Mouse (Mus musculus) megakaryocyte, embryonic 14.5 days (primary cell): Measurements from ENCODE around the gene Cse1l.

Experiments
- FLI1 ChIP-seq: IDR thresholded peaks from 2 replicates; pipeline ENCODE4 v1.6.1; 2012; ENCODE audit warnings: low read length, inconsistent platforms, mixed read lengths
- GATA1 ChIP-seq: IDR thresholded peaks from 3 replicates; pipeline ENCODE4 v1.6.1; 2012; ENCODE audit warnings: mixed read lengths, low read length, inconsistent platforms, borderline replicate concordance

DNA sequence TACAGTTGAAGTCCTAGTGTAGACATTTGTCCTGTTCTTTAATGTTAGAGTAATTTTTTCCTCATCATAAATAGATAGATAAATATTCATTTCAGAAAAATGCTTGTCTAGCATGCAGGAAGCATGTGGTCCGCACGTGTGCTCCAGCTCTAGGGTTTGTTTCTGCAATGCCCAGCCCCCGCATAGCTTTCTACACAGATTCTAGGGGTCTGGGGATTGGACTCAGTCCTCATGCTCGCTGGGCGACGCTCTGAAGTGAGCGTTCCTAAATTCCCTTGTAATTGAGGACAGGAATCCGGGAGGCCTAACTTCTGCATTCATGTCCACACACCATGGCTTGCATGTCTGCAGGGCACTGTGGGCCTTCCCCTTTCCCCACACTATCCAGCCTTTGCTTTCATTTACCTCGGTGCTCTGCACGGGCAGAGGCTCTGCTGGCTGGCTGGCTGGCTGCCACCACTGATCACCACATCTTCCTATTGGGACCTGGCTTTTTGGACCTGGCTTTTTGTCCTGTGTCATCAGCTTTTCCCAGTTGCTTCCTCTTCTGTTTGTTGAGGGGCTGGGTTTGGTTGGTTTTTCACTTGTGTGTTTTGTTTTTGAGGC lies 31.1 kb upstream of the Cse1l start:
- TF ChIP-seq GATA1: no peak
- no peak for TF ChIP-seq FLI1
